Mouse (Mus musculus) stomach, embryonic 14.5 days (tissue): ENCODE data around the gene Tgds. TPM values are rescaled to one million over a fixed set of nuclear protein-coding genes. Genes with fewer than 3 reads are reported as not detected.

Source experiments
- polyA plus RNA-seq: library from polyadenylated mRNA; unstranded; fragments of >200 nt; fragmentation: Nextera tagmentation; extraction: Ambion mirVana; gene quantifications from 2 replicates; pipeline ENCODE4 v1.2.1, GENCODE M21; 2014

The Tgds gene
- polyA plus RNA-seq, 1 experiment from 2014 or later = 35.2 TPM

Other genes starting within 250 kb of the Tgds start
- 0.80 and 1.2 TPM in 2 replicates for gene Dct, start 80.5 kb downstream of the Tgds start, polyA plus RNA-seq
- 60.2 and 65.6 TPM in 2 replicates for gene Gpr180, start 4.4 kb upstream of the Tgds start, polyA plus RNA-seq
- gene Sox21, start 104.3 kb upstream of the Tgds start, polyA plus RNA-seq = 9.3 and 11.8 TPM in 2 replicates
- not detected in 2 replicates for gene Gm9376, start 134.2 kb upstream of the Tgds start, polyA plus RNA-seq